Mouse (Mus musculus) cerebellum, adult 18-20 months (tissue): ENCODE data around the gene Gm44805.
"Not testable (repeated sequence)": the region's sequence is repeated elsewhere in the genome, so short reads cannot be mapped to it uniquely, and the experiment has no call there.

Source experiments
- DNase-seq, 2 experiments: peaks; one replicate each; pipeline ENCODE4 v3.0.0; 2021

Gene Gm44805

GRCm38 (mm10) chr7:19698907-19699826 lies 17.9 kb upstream of the Gm44805 start, which contains the start of gene Apoe:
TSS of gene Apoe (minus strand) at chr7:19699188.
- DNase-seq = peak; percentile 39

GRCm38 (mm10) chr7:19697949-19698906 lies 17.0 kb upstream of the Gm44805 start:
- no peak for DNase-seq

GRCm38 (mm10) chr7:19696336-19696873 lies 15.2 kb upstream of the Gm44805 start:
- DNase-seq = no peak

GRCm38 (mm10) chr7:19695881-19696280 lies 14.7 kb upstream of the Gm44805 start:
- DNase-seq = no peak

GRCm38 (mm10) chr7:19695213-19695594 lies 14.0 kb upstream of the Gm44805 start:
- no peak for DNase-seq

GRCm38 (mm10) chr7:19694336-19695212 lies 13.4 kb upstream of the Gm44805 start:
- DNase-seq = no peak

GRCm38 (mm10) chr7:19693421-19693820 lies 12.2 kb upstream of the Gm44805 start:
- DNase-seq = peak in 1 of 2 experiments; percentile 28

- no peak for DNase-seq
These were observed 10.9 kb upstream of the Gm44805 start, which contains the start of gene Apoc1 for GRCm38 (mm10) chr7:19691873-19692865. TSS of gene Apoc1 (minus strand) at chr7:19692660.

- DNase-seq = no peak
These were observed 10.2 kb upstream of the Gm44805 start for GRCm38 (mm10) chr7:19691434-19691833.

GRCm38 (mm10) chr7:19690845-19691244 lies 9.6 kb upstream of the Gm44805 start:
- no peak for DNase-seq

- DNase-seq = no peak
These were observed 7.4 kb upstream of the Gm44805 start for GRCm38 (mm10) chr7:19688611-19689010.

GRCm38 (mm10) chr7:19688101-19688500 lies 6.9 kb upstream of the Gm44805 start:
- no peak for DNase-seq

GRCm38 (mm10) chr7:19686927-19687583 lies 5.8 kb upstream of the Gm44805 start:
- not testable (repeated sequence) for DNase-seq

GRCm38 (mm10) chr7:19686521-19686920 lies 5.3 kb upstream of the Gm44805 start:
- DNase-seq = no peak

- DNase-seq = no peak
These were observed 4.2 kb upstream of the Gm44805 start for GRCm38 (mm10) chr7:19685374-19685773.

GRCm38 (mm10) chr7:19683771-19684201 lies 2.6 kb upstream of the Gm44805 start:
- DNase-seq = no peak

- no peak for DNase-seq
These were observed 1.8 kb upstream of the Gm44805 start for GRCm38 (mm10) chr7:19682979-19683378.

- no peak for DNase-seq
These were observed 521 bp downstream of the Gm44805 start for GRCm38 (mm10) chr7:19680702-19681101.

- DNase-seq = no peak
These were observed 2.3 kb downstream of the Gm44805 start for GRCm38 (mm10) chr7:19678901-19679300.

- DNase-seq = no peak
These were observed 3.4 kb downstream of the Gm44805 start, which contains the start of gene Apoc2 for GRCm38 (mm10) chr7:19677872-19678271. TSS of gene Apoc2 (minus strand) at chr7:19677941.
